Mouse (Mus musculus) adrenal gland, postnatal 14 days (tissue): Measurements from ENCODE around the gene Gabrp. TPM values are rescaled to one million over a fixed set of nuclear protein-coding genes. Genes with fewer than 3 reads are reported as not detected.
A peak's percentile ranks its signal among the peaks of the same experiment; 100 is the strongest.

ENCODE experiments used
- DNase-seq: peaks from one replicate; pipeline ENCODE4 v3.0.0; 2021; ENCODE audit warnings: mixed read lengths
- long read RNA-seq, 2 experiments: library from polyadenylated mRNA; stranded (forward); transcript quantifications; one replicate each; pipeline ENCODE4 v2.0.0; 2021
- total RNA-seq: library from RNA; stranded (reverse); gene quantifications from 2 replicates; pipeline ENCODE4 v1.2.3, GENCODE M21; 2021

The Gabrp gene
- not detected in 2 replicates for total RNA-seq
- long read RNA-seq, experiment 1, result 0 reads
- long read RNA-seq, experiment 2, result 0 reads

DNA sequence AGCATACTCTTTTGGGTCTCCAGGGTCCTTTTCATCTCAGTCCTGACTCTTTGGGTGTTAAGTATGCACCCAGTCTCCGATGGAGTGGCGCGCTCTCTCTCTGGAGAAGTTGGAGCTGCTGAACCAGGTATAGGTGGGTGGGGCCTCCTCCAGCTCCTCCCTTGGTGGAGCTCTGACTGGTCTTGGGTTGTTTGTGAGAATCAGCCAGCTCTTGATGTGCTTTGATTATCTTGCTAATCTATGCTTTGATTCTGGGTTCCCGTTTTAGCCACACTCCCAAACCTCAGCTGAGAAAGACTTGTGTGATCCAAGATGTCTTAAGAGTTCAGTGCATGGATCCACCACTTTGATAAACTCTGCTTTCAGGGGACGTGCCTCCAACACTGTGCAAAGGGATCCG, at the start of gene Gabrp:
Gabrp (minus strand) TSS at position 101 of the 400 bp plus-strand sequence.
- DNase-seq, result no peak

GRCm38 (mm10) chr11:33627136-33627742, 48.5 kb upstream of the Gabrp start:
- DNase-seq, result no peak

DNA sequence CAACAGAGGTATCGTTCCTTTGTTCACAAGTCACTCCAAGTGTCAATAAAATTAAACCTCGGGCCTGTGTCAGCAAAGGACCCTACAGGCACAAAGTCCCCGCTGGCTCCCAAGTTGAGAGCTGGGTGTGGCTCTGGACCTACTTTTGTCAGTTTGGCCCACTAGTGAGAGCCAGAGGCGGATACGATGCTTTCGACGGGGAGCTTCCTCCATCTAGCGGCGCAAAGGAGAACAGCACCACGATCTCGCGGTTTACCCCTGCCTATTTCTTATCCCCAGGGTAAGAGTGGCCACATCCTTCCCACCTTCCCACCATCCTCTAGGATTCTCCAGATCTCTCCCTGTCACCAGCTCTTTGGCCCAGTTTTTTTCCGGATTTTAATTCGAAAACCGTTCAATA, 35.5 kb upstream of the Gabrp start:
- DNase-seq, result peak; percentile 74

DNA sequence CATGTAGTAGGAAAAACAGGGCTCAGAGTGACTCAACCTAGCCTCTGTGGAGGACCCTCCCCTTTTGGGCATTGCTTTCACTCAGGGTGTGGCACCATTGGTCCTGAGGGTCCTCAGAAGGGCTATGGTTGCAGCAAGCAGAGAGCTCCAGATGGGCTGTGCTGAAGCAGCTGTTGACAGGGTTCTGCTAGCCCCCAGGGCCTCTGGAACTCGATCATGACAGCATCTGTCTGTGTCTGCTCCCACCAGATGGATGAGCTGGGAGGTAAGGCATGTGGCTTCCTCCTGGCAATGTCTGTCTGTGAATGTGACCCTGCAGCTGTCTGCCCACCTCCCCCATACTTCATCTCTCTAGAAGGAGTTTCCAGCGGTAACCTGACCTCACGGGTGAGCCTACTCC, 29.0 kb upstream of the Gabrp start:
- DNase-seq, result no peak

- DNase-seq, result no peak
Measured at GRCm38 (mm10) chr11:33603174-33603573, 24.4 kb upstream of the Gabrp start.

DNA sequence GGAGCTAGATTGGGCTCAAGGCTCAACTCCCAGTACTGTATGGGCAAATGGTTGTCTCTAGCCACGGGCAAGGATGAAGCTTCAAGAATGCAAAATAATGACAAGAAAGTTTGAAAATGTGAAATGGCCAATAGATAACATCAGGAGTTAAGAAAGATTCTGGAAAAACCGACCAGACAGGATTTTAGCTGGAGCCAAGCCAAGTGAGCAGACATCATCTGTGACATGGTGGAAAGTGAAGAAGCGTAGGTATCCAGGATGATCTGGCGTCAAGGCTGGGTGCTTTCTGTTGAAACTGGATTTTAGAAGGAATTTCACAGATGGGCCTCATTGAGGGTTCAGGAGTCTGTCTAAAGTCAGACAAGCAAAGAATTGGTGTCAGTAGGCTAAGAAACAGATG, 20.2 kb upstream of the Gabrp start, which contains the start of gene D130052B06Rik:
D130052B06Rik (plus strand) TSS at position 317 of the 400 bp plus-strand sequence.
- DNase-seq, result no peak

DNA sequence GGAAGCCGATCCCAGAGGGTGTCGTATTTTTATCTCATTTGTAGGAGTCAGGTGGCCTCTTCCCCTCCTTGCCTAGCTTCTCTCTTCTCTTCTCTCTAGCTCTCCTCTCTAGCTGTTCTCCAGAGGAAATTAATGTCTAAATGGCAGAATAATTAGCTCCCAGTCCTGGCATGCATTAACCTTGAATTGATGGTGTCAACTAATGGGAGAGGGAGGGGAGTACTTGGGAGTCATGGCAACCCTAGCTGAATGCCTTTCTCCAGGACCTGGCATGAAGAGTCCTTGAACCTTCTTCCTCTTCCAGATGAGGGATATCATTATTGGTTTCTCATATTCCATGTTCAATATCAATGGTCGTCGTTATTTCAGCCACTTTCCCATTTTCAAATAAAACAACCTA, 17.9 kb upstream of the Gabrp start:
- DNase-seq, result no peak

DNA sequence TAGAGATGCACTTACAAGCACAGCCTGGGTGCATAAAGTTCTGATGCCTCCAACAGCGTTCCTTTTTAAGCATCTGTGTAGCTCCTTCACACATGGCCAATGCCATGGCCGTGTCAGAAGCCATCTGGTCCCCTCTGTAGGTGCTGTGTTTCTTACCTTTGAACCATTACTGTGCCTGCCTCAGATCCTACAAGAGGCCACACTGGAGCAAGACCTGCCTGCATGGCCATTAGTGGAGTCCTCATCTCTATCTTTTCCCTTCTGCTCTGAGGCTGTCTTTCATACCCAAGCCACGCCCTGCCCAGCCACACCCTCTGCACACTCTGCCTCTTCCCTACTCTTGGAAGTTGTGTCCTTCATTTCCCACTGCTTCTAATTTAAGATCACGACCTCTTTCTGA, 14.1 kb upstream of the Gabrp start:
- no peak for DNase-seq

GRCm38 (mm10) chr11:33590771-33591170, 12.0 kb upstream of the Gabrp start:
- DNase-seq, result no peak

- DNase-seq, result no peak
Measured at GRCm38 (mm10) chr11:33586614-33587013, 7.9 kb upstream of the Gabrp start.

DNA sequence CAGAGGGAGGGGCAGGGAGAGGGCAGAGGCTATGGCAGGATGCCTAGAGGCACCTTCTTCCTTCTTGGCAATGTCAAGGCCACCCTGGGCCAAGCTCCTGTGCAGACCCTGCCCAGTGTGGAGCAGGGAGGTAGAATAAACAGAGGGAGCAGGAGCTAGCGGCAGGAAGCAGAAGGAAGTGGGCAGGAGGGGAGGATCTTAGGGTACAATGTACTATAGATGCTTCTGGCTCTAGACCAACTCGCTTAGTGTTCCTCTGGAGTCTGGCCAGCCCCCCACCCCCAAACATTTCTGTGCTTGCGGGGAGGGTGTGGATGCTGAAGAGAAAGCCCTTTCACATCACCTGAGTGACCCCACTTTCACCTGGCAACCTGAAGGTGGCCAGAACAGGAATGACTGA, 862 bp upstream of the Gabrp start:
- no peak for DNase-seq

DNA sequence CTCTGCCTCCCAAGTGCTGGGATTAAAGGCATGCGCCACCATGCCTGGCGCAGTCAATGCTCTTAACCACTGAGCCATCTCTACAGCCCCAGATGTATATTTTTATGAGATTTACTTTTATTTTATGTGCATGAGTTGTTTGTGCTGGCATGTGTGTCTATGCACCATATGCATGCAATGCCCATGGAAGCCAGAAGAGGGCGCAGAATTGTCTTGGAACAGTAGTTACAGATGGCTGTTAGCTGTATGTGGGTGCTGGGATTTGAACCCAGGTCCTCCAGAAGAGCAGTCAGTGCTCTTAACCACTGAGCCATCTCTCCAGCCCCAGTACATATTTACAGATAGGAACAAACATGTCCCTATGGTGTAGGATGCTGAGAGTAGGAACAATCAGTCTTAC, 3.8 kb downstream of the Gabrp start:
- DNase-seq, result no peak

DNA sequence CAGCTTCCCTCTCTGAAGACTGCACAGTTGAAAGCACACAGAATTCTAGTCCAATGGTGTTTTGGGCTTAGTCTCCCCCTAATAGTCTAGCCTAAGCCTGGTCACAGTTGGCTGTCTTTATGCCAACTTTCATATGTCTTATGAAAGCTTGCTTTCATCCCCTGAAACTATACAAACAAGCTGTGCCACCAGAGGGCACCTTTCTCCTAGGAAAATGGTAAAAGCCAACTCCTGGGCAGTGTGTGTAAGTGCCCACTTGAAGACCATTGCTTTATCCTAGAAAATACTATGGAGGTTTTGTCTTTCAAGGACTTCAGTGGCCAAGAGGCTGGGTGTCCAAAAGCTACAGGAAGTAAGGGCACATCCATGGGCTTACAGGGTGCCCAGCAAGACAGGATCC, 8.3 kb downstream of the Gabrp start:
- DNase-seq, result peak; percentile 17

- DNase-seq, result no peak
Measured at GRCm38 (mm10) chr11:33563921-33564320, 14.8 kb downstream of the Gabrp start.

DNA sequence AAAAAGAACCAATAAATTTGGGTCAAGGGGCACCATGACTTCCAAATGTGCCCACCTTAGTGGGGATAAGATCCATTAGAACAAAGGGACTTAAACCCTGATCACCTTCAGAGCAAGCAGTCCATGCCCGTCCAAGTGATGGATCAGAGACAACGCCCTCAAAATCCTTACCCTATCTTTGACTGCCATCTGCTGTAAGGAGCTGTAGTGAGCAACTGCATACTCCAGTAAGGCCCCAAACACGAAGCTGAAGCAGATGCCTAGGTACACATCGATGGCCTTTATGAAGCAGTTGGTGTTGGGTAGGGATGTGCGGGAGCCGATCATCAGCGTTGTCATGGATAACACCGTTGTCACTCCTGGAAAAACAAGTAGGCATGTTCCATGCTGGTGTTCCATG, 24.6 kb downstream of the Gabrp start:
- peak; percentile 9 for DNase-seq

GRCm38 (mm10) chr11:33550861-33551560, 27.7 kb downstream of the Gabrp start:
- no peak for DNase-seq

DNA sequence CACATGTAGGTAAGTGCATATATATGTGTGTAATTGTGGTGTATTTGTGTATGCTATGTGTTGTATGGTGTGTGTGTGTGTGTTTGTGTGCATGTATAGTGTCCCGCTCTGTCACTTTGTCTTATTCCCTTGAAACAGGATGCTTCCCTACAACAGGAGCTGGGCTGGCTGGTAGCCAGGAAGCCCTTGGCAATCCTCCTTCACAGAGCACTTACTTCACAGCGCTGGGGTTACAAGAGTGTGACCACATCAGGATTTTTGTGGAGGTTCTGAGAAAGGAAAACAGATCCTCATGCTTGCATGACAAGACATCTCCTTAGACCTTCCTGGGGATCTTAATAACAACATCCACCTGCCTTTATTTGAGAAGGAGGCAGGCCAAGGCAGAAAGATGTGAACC, 31.4 kb downstream of the Gabrp start:
- DNase-seq, result peak; percentile 13

- DNase-seq, result no peak
Measured at GRCm38 (mm10) chr11:33544945-33545344, 33.8 kb downstream of the Gabrp start.

DNA sequence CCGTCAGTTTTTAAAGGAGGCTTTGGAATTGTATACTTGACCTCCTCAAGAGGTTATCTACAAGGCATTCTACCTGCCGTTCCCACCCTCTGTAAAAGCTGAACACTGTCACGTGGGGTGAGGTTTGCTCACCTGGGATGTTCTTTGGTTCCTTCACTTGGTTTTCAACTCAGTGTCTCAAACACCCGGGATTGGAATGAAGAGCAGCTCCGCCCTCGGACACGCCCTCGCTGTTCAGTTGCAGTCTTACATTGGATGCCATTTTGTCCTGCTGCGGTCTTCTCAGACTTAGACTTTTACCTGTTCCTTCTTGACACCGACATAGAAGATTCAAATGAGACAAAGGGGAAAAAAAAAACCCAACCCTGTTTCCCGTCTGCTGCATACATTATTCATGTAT, 34.6 kb downstream of the Gabrp start:
- no peak for DNase-seq

- DNase-seq, result no peak
Measured at GRCm38 (mm10) chr11:33537390-33538125, 41.2 kb downstream of the Gabrp start.

DNA sequence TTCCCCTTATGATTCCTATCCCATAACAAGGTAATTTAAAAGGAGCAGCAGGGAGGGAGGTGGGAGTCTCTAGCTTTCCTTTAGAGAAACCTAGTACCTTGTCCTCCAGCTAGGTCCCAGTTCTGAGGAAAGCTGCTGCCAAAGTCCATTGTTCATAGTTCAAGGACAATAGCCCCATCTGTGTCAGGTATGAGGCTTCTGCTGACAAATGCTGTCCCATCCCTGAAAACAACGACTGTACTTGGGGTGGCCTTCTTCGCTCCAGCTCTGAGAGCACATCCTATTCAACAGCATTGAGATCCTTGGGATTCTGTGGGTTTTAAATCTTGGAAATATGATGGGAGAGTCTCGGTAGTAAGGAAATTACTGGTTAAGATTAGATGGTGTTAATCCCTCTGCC, 42.1 kb downstream of the Gabrp start:
- DNase-seq, result no peak

DNA sequence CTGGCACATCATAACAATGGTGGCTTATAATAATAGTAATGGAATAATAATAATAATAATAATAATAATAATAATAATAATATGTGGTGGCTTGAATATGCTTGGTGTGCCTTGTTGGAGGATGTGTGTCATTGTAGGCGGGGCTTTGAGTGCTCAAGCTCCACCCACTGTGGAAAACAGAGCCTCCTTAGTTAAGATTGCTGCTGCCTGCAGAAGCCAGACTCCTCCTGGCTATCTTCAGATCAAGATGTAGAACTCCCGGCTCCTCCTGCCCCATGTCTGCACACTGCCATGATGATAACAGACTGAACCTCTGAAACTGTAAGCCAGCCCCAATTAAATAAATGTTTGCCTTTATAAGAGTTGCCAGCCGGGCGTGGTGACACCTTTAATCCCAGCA, 44.2 kb downstream of the Gabrp start:
- DNase-seq, result no peak

DNA sequence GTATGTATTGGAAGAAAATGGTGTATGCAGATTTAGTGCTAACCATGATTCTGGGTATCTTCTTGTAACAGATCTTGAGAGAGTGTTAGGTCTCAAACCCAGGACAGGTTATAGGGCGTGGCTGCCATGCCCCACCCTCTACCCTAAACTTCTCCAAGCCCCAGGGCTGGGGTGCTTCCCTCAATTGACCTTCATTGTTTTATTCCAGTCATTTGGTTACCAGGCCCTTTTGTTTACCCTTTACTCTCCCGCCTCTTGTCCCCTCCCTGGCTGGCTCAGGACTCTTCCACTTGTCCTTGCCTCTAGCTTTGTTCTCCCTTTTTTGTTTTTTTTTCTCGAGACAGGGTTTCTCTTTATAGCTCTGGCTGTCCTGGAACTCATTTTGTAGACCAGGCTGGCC, 45.2 kb downstream of the Gabrp start:
- DNase-seq, result no peak
